Mouse (Mus musculus): ENCODE data around the gene Hgfac. TPM values are rescaled to one million over a fixed set of nuclear protein-coding genes. Genes with fewer than 3 reads are reported as not detected.

Gene Hgfac
- polyA plus RNA-seq (2021; fragmentation: Nextera tagmentation): not detected in 2 replicates
- long read RNA-seq, experiment 1: 0 reads
- long read RNA-seq, experiment 2: 0 reads

DNA sequence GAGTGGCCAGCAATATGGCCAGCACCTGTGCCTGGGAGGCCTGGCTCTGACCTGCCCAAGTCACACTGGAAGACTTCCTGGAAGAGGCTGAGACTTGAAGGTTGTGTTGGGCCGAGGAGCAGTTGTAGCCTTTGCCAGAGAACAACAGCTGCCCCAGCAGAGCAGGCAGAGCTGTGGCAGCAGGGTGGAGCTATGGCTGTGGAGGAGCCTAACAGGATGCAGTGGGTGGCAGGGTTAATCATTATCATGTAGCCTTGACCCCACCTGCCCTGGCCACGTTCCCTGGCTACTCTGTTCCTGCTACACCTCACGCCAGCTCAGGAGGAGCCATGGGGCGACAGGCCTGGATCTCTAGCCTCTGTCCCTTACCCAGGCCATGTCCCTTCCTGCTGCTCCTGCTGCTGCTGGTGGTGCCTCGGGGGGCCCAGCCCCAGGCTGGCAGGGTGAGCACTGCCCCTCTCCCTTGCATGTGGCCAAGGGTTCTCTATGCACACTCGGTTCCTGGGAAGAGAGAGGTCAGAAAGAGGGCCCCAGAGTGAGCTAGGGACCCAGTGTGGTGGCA is at the start of gene Hgfac:
Gene Hgfac (plus strand): TSS at position 242 of the 562 bp plus-strand sequence.

DNA sequence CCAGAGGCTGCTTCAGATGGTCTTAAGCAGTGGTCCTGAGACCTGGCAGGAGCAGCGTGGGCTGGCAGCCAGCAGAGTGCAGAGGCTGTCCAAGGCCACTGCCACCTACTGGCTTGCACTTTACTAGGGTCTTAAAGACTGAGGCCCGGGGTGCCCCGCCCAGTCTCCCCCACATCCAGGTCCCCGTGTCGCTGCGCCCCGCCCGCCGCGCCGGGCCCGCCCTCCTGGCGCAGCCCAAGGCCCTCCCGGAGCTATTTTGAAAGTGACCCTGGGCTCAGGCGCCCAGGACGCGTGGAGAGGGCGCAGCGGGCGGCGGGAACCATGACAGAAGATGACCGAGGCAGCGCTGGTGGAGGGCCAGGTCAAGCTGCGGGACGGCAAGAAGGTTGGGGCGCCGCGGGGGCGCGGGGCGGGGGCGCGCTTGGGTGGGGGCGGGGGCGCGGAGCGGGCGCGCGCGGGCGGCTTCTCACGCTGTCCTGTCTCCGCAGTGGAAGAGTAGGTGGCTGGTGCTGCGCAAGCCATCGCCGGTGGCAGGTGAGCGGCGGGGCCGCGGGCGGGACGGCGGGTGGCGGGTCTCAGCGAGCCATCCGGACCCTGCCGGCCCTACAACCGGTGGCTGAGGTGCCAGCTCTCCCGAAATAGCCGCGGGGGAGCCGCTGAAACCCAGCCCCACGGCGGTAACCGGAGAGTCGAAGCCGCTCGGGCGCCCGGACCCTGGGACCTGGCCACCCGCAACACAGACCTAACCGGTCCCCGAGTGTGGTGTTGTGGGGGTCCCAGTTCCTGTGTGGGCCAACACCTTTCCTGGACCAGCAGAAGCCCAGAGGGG is 15.5 kb downstream of the Hgfac start, which contains the start of gene Dok7:
Gene Dok7 (plus strand): TSS at position 163 of the 829 bp plus-strand sequence.

Other genes with a start within 250 kb of the Hgfac start
- gene Msantd1, start 133.5 kb upstream of the Hgfac start, polyA plus RNA-seq (2021; fragmentation: Nextera tagmentation): 1.9 and 2.9 TPM in 2 replicates
- 12.1 and 17.1 TPM in 2 replicates for gene Rgs12, start 92.1 kb upstream of the Hgfac start, polyA plus RNA-seq (2021; fragmentation: Nextera tagmentation)
- gene Dok7, start 15.3 kb downstream of the Hgfac start, polyA plus RNA-seq (2021; fragmentation: Nextera tagmentation): 9.0 and 9.8 TPM in 2 replicates
- gene Lrpap1, start 64.3 kb downstream of the Hgfac start, polyA plus RNA-seq (2021; fragmentation: Nextera tagmentation): 198 and 251 TPM in 2 replicates
- gene Adra2c, start 236.8 kb downstream of the Hgfac start, polyA plus RNA-seq (2021; fragmentation: Nextera tagmentation): 0.96 and 7.8 TPM in 2 replicates